Mouse (Mus musculus) layer of hippocampus, postnatal 10 days (tissue): ENCODE data around the gene Mfsd4b1. TPM values are rescaled to one million over a fixed set of nuclear protein-coding genes. Genes with fewer than 3 reads are reported as not detected.

Experiments
- DNase-seq, 2 experiments: peaks; one replicate each; pipeline ENCODE4 v3.0.0; 2021; ENCODE audit warnings: low spot score in 2 of 2
- total RNA-seq, 2 experiments: library from RNA; stranded (reverse); gene quantifications; 2 replicates each; pipeline ENCODE4 v1.2.3; 2021

Gene Mfsd4b1
- total RNA-seq, 2 experiments from 2014 or later: 0.29 to 1.2 TPM

GRCm38 (mm10) chr10:39960441-39960822 lies 64.6 kb downstream of the Mfsd4b1 start:
- no peak for DNase-seq

GRCm38 (mm10) chr10:39959761-39960440 lies 65.2 kb downstream of the Mfsd4b1 start, which contains the start of gene Mfsd4b3:
Mfsd4b3 (minus strand) TSS chr10:39960153.
- DNase-seq: peak; percentile 94 to 95

GRCm38 (mm10) chr10:39958266-39958665 lies 66.8 kb downstream of the Mfsd4b1 start:
- no peak for DNase-seq

- DNase-seq: no peak
Observed at GRCm38 (mm10) chr10:39956340-39956878, 68.7 kb downstream of the Mfsd4b1 start.

GRCm38 (mm10) chr10:39955163-39955562 lies 69.9 kb downstream of the Mfsd4b1 start:
- DNase-seq: no peak

Other genes with a start within 250 kb of the Mfsd4b1 start
- 1 to 10 TPM; 6.9 to 7.8 TPM for gene Mfsd4b4, start 126.0 kb downstream of the Mfsd4b1 start, total RNA-seq
- under 1 TPM in 1 of 2 experiments, not detected in 1; 0.29 TPM for gene Mfsd4b2, start 98.3 kb downstream of the Mfsd4b1 start, total RNA-seq
- gene Mfsd4b3, start 65.1 kb downstream of the Mfsd4b1 start, total RNA-seq: under 1 TPM in 1 of 2 experiments, not detected in 1; 0.30 TPM
- gene Mfsd4b5, start 38.6 kb downstream of the Mfsd4b1 start, total RNA-seq: under 1 TPM; 0.36 to 0.62 TPM
- gene Slc16a10, start 117.0 kb upstream of the Mfsd4b1 start, total RNA-seq: 1 to 10 TPM; 2.1 to 2.2 TPM
- gene Rpf2, start 221.8 kb upstream of the Mfsd4b1 start, total RNA-seq: 10 to 100 TPM; 28.1 to 35.3 TPM
- 10 to 100 TPM; 29.2 to 33.8 TPM for gene Gtf3c6, start 232.8 kb upstream of the Mfsd4b1 start, total RNA-seq